Mouse (Mus musculus) kidney, embryonic 15.5 days (tissue): Measurements from ENCODE around the gene Rrh. TPM values are rescaled to one million over a fixed set of nuclear protein-coding genes. Genes with fewer than 3 reads are reported as not detected.

Experiments used
- ATAC-seq: fragments of 200-750 bp; cut with Nextera tagmentation; replicated peaks from 2 replicates; pipeline ENCODE4 v1.8.0; 2017; ENCODE audit warnings: moderate TSS enrichment; ENCODE audit not compliant: low FRiP score
- H3K27ac ChIP-seq: fragments of 300-500 bp; sonication (generic); 2 replicates; pipeline ENCODE4 v1.5.1; 2015; ENCODE audit warnings: mild to moderate bottlenecking, inconsistent platforms
- H3K27me3 ChIP-seq: fragments of 300-500 bp; sonication (generic); 2 replicates; pipeline ENCODE4 v1.6.1; 2015; ENCODE audit warnings: inconsistent platforms
- H3K36me3 ChIP-seq: fragments of 300-500 bp; sonication (generic); 2 replicates; pipeline ENCODE4 v1.6.1; 2015; ENCODE audit warnings: inconsistent platforms
- H3K4me1 ChIP-seq: fragments of 300-500 bp; sonication (generic); 2 replicates; pipeline ENCODE4 v1.6.1; 2015; ENCODE audit warnings: inconsistent platforms
- H3K4me2 ChIP-seq: fragments of 300-500 bp; sonication (generic); 2 replicates; pipeline ENCODE4 v1.6.1; 2015; ENCODE audit warnings: moderate library complexity, mild to moderate bottlenecking, inconsistent platforms
- H3K4me3 ChIP-seq: fragments of 300-500 bp; sonication (generic); replicated peaks from 2 replicates; pipeline ENCODE4 v1.5.1; 2015; ENCODE audit warnings: mild to moderate bottlenecking, inconsistent platforms
- H3K9ac ChIP-seq: fragments of 300-500 bp; sonication (generic); 2 replicates; pipeline ENCODE4 v1.6.1; 2015; ENCODE audit warnings: mild to moderate bottlenecking, inconsistent platforms
- H3K9me3 ChIP-seq: fragments of 300-500 bp; sonication (generic); replicated peaks from 2 replicates; pipeline ENCODE4 v1.6.1; 2016; ENCODE audit warnings: inconsistent platforms
- WGBS: fragments of 180-500 bp; shearing (Covaris S2); methylation state at CpG from one replicate; pipeline ENCODE4 v1.1.7; 2015; ENCODE audit warnings: mixed read lengths; 5-methylcytosine and 5-hydroxymethylcytosine counted together
- polyA plus RNA-seq: library from polyadenylated mRNA; unstranded; fragments of >200 nt; fragmentation: Nextera tagmentation; extraction: Ambion mirVana; gene quantifications from 2 replicates; pipeline ENCODE4 v1.2.1, GENCODE M21; 2015

Rrh gene
- polyA plus RNA-seq, 1 experiment from 2014 or later, result 0.21 TPM

DNA sequence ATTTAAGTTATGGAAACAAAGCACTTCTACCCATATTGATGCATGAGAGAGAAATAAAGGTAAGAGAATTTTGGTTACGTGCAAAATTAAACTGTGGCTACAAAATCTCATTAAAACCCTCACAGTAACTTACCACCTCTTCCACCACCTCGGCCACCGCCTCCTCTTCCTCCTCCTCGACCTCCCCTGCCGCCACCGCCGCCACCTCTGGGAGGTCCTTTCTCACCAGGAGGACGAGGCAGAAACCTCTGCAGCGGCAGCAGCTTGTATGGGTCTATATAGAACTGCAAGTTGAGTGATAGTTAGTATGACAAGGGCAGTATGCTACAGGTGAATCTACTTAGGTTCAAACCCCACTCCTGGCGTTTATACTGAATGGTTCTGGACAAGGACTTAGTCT lies 4.3 kb upstream of the Rrh start:
- no peak overlapping the region for H3K4me3 ChIP-seq
- H3K4me1 ChIP-seq, result peaks cover 13% of the 10 kb centered on the region
- peaks cover 69% of the 10 kb centered on the region for H3K36me3 ChIP-seq
- H3K9ac ChIP-seq, result no peak overlapping the region
- 89% methylated on average over 10 of the region's 10 CpGs for WGBS
- no peak overlapping the region for H3K27ac ChIP-seq
- no peaks in the 10 kb centered on the region for H3K27me3 ChIP-seq
- H3K9me3 ChIP-seq, result no peaks in the 10 kb centered on the region
- no peak overlapping the region for H3K4me2 ChIP-seq
- ATAC-seq, result no peak

DNA sequence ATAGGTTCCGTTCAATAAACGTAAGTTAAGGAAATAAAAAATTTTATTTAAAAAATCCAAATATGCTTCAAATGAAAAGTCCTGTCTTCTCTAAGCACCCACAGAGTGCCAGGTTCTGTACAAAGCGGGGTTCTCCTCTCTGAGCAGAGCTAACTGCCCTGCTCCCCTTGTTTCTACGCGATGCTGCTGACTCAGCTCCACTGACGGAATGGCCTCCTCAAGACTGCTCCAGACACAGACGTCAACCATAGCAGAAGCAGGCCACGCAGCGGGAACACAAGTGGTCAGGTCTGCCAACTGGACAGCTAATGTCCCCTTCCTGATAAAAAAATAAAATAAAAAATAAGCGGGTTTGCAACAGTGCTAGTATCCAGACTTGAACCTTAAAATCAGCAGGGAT lies 2.5 kb upstream of the Rrh start:
- Histone ChIP-seq H3K9me3 (no peaks in the 10 kb centered on the region), H3K4me3 (no peak overlapping the region), H3K36me3 (peaks cover 71% of the 10 kb centered on the region), H3K4me1 (peaks cover 10% of the 10 kb centered on the region), H3K27ac (no peak overlapping the region), H3K9ac (no peak overlapping the region), H3K4me2 (no peak overlapping the region), H3K27me3 (no peaks in the 10 kb centered on the region)
- no peak for ATAC-seq
- WGBS, result 92% methylated on average over 10 of the region's 10 CpGs

DNA sequence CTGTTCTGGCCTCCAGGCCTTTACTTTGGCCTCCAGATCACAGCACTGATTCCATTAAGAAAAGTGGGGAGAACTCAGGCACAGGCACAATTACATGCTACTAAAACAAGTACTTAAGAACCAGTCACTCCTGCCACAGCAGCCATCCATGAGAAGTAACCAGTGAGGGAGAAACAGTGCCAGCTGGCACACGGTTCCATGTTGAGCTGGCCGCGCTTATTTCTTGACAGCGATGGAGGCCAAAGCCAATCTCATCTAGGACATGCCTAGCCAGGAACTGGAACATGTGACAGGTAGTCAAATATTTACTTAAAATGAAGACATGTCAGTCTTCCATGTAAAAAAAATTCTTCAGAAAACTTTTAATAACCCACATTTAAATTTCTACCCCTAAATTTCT lies 1.8 kb upstream of the Rrh start:
- ATAC-seq, result no peak
- no peak overlapping the region for H3K27ac ChIP-seq
- peaks cover 71% of the 10 kb centered on the region for H3K36me3 ChIP-seq
- no peak overlapping the region for H3K4me2 ChIP-seq
- H3K27me3 ChIP-seq, result no peaks in the 10 kb centered on the region
- peaks cover 2% of the 10 kb centered on the region; the same call in 1 of the 2 replicates for H3K4me1 ChIP-seq
- H3K4me3 ChIP-seq, result no peak overlapping the region
- WGBS, result 96% methylated on average over 4 of the region's 4 CpGs
- no peaks in the 10 kb centered on the region for H3K9me3 ChIP-seq
- no peak overlapping the region for H3K9ac ChIP-seq

- Histone ChIP-seq H3K4me3 (no peak overlapping the region), H3K36me3 (peaks cover 64% of the 10 kb centered on the region), H3K27me3 (no peaks in the 10 kb centered on the region), H3K4me2 (no peak overlapping the region), H3K27ac (no peak overlapping the region), H3K9me3 (no peaks in the 10 kb centered on the region), H3K9ac (no peak overlapping the region), H3K4me1 (no peaks in the 10 kb centered on the region)
- 60% methylated on average over 5 of the region's 5 CpGs for WGBS
- 0 out of 2 replicates have a peak, but pooled peaks have one; percentile 61 for ATAC-seq
These were observed 906 bp upstream of the Rrh start for GRCm38 (mm10) chr3:129823293-129823692.

DNA sequence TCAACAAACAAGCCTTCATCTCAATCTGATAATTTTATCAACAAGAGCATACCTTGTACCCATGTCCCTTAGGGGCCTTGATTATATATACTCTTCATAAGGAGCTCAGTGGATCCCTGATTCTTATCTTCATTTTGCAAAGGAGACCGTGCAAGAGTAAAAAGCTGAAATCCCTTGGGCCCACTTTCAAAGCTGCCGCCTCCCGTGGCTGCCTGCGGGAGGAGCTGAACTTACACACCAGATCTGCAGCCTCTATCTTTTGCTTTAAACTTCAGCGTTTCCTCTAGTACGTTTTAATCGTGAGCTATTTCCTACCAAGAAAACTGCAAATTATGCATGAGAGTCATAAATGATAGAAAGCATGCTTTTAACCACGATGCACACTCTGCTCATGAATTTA lies 651 bp downstream of the Rrh start:
- WGBS, result 80% methylated on average over 8 of the region's 8 CpGs
- H3K4me1 ChIP-seq, result no peaks in the 10 kb centered on the region
- no peak overlapping the region for H3K9ac ChIP-seq
- no peaks in the 10 kb centered on the region for H3K9me3 ChIP-seq
- peaks cover 50% of the 10 kb centered on the region for H3K36me3 ChIP-seq
- H3K27me3 ChIP-seq, result no peaks in the 10 kb centered on the region
- no peak overlapping the region for H3K4me3 ChIP-seq
- H3K4me2 ChIP-seq, result no peak overlapping the region
- ATAC-seq, result no peak
- no peak overlapping the region for H3K27ac ChIP-seq

DNA sequence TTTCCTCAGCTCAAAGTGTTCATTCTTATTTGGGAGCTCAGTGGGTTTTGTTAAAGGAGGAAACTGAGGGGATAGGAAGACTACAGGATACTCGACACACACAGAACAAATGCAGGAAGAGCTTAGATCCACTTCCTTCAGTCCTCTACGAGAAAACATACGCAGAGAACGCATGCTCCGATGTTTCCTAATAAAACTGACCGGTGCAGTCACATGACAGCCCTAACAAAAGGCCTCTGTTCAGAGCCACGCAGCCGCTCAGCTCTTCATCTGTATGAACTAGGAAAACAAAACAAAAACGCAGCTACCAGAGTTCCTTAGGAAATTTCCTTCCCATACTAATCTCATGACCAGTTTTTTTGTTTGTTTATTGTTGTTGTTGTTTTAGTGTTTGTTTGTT lies 1.5 kb downstream of the Rrh start:
- WGBS, result 56% methylated on average over 9 of the region's 9 CpGs
- H3K27me3 ChIP-seq, result no peaks in the 10 kb centered on the region
- no peak overlapping the region for H3K9ac ChIP-seq
- 0 out of 2 replicates have a peak overlapping the region, but pooled peaks have one; percentile 22 for H3K27ac ChIP-seq
- peaks cover 42% of the 10 kb centered on the region for H3K36me3 ChIP-seq
- H3K4me1 ChIP-seq, result no peaks in the 10 kb centered on the region
- H3K4me3 ChIP-seq, result no peak overlapping the region
- no peaks in the 10 kb centered on the region for H3K9me3 ChIP-seq
- no peak overlapping the region for H3K4me2 ChIP-seq
- no peak for ATAC-seq

DNA sequence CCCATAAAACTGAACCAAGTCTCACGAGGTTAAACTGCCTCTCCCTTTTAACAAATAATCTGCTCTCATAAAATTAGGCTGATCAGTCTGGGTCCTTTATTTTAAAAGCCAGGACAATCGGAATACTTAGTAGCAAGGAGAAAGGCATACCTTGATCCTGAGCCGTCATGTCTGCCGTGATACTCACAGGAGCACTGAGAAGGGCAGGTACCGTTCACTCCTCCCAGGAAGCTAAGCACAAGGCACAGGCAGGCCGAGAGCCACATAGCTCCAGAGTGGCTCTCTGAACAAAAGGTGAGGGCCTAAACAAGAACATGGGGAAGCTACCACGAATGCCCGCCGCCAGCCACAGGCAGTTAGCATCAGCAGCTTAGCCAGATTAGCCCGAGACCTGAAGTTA lies 18.6 kb downstream of the Rrh start, which contains the start of gene Lrit3:
Lrit3 (minus strand) TSS at position 266 of the 400 bp plus-strand sequence.
- H3K4me3 ChIP-seq, result no peak within 1 kb of the TSS
- no peak for ATAC-seq
- no peaks in the 10 kb centered on the region for H3K9me3 ChIP-seq
- H3K4me1 ChIP-seq, result no peaks in the 10 kb centered on the region
- H3K4me2 ChIP-seq, result no peak within 1 kb of the TSS
- no peaks in the 10 kb centered on the region for H3K36me3 ChIP-seq
- 79% methylated on average over 10 of the region's 10 CpGs for WGBS
- no peaks in the 10 kb centered on the region for H3K27me3 ChIP-seq
- no peak within 1 kb of the TSS for H3K27ac ChIP-seq
- no peak within 1 kb of the TSS for H3K9ac ChIP-seq

GRCm38 (mm10) chr3:129799011-129799410 lies 23.4 kb downstream of the Rrh start:
- H3K4me1 ChIP-seq, result no peaks in the 10 kb centered on the region
- H3K27ac ChIP-seq, result no peak overlapping the region
- H3K9me3 ChIP-seq, result no peaks in the 10 kb centered on the region
- no peak for ATAC-seq
- H3K4me3 ChIP-seq, result no peak overlapping the region
- no peak overlapping the region for H3K9ac ChIP-seq
- WGBS, result 80% methylated on average over 2 of the region's 2 CpGs
- H3K4me2 ChIP-seq, result no peak overlapping the region
- H3K27me3 ChIP-seq, result no peaks in the 10 kb centered on the region
- H3K36me3 ChIP-seq, result no peaks in the 10 kb centered on the region

- no peak for ATAC-seq
- H3K9ac ChIP-seq, result no peak overlapping the region
- H3K4me3 ChIP-seq, result no peak overlapping the region
- no peaks in the 10 kb centered on the region for H3K27me3 ChIP-seq
- H3K4me2 ChIP-seq, result no peak overlapping the region
- no peaks in the 10 kb centered on the region for H3K36me3 ChIP-seq
- no peaks in the 10 kb centered on the region for H3K4me1 ChIP-seq
- H3K9me3 ChIP-seq, result no peaks in the 10 kb centered on the region
- no peak overlapping the region for H3K27ac ChIP-seq
- 83% methylated on average over 11 of the region's 11 CpGs for WGBS
These were observed 23.8 kb downstream of the Rrh start for GRCm38 (mm10) chr3:129798551-129798950.

DNA sequence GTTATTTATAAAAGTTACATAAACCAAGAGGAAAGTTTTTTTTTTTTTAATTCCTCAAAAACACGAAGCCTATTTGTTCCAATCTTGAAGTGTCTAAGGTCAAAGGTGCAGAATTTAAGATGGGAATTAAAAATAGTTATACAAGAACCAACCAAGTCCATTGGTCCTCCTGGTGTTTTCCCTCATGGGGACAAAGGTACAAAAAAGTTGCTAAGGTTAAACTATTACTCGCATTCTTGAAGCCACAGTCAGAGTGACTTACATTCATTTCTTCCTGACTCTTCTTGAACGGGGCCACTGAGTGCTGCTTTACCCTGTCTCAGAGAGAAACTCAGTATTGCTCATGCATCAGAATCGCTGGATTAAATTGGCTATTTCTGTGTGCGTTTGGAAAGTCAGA lies 25.0 kb downstream of the Rrh start:
- Histone ChIP-seq H3K27me3 (no peaks in the 10 kb centered on the region), H3K36me3 (no peaks in the 10 kb centered on the region), H3K9ac (no peak overlapping the region), H3K4me1 (no peaks in the 10 kb centered on the region), H3K9me3 (no peaks in the 10 kb centered on the region), H3K4me2 (no peak overlapping the region), H3K27ac (no peak overlapping the region), H3K4me3 (no peak overlapping the region)
- no peak for ATAC-seq
- WGBS, result 74% methylated on average over 5 of the region's 5 CpGs

- no peaks in the 10 kb centered on the region for H3K9me3 ChIP-seq
- H3K4me1 ChIP-seq, result no peaks in the 10 kb centered on the region
- no peak overlapping the region for H3K27ac ChIP-seq
- no peak overlapping the region for H3K4me3 ChIP-seq
- WGBS, result 87% methylated on average over 5 of the region's 5 CpGs
- no peak for ATAC-seq
- no peaks in the 10 kb centered on the region for H3K36me3 ChIP-seq
- H3K27me3 ChIP-seq, result no peaks in the 10 kb centered on the region
- H3K9ac ChIP-seq, result no peak overlapping the region
- H3K4me2 ChIP-seq, result no peak overlapping the region
These were observed 28.6 kb downstream of the Rrh start for GRCm38 (mm10) chr3:129793801-129794200.

GRCm38 (mm10) chr3:129782746-129783145 lies 39.6 kb downstream of the Rrh start:
- WGBS, result 93% methylated on average over 3 of the region's 3 CpGs
- no peak for ATAC-seq

GRCm38 (mm10) chr3:129781435-129781834 lies 41.0 kb downstream of the Rrh start:
- 44% methylated on average over 10 of the region's 10 CpGs for WGBS
- no peak for ATAC-seq
- H3K9ac ChIP-seq, result no peak overlapping the region

More at GRCm38 (mm10) chr3:129782746-129783145, 39.6 kb downstream of the Rrh start:
- no peaks in the 10 kb centered on the region for H3K9me3 ChIP-seq
- no peak overlapping the region for H3K4me2 ChIP-seq
- H3K4me1 ChIP-seq, result no peaks in the 10 kb centered on the region
- no peaks in the 10 kb centered on the region for H3K27me3 ChIP-seq
- no peak overlapping the region for H3K27ac ChIP-seq
- H3K36me3 ChIP-seq, result no peaks in the 10 kb centered on the region
- H3K4me3 ChIP-seq, result no peak overlapping the region
- no peak overlapping the region for H3K9ac ChIP-seq

More at GRCm38 (mm10) chr3:129781435-129781834, 41.0 kb downstream of the Rrh start:
- Histone ChIP-seq H3K9me3 (no peaks in the 10 kb centered on the region), H3K4me1 (no peaks in the 10 kb centered on the region), H3K4me3 (no peak overlapping the region), H3K4me2 (no peak overlapping the region), H3K27ac (no peak overlapping the region), H3K36me3 (no peaks in the 10 kb centered on the region), H3K27me3 (no peaks in the 10 kb centered on the region)
